In genomic region chr12:108422858-108423631, GRCm38 (mm10) we compare ENCODE assay signal across 8 mouse cellular contexts. TPM values are rescaled to one million over a fixed set of nuclear protein-coding genes. Genes with fewer than 3 reads are reported as not detected.
A peak's percentile ranks its signal among the peaks of the same experiment; 100 is the strongest.
DNase-seq lines count a peak whose midpoint lies in the region; TF ChIP-seq lines count a peak whose summit lies in the region.

No protein-coding gene starts in this region.

- H3K36me3 ChIP-seq in ES-E14 (ENCODE audit: control insufficient read depth, insufficient read depth, low read length, poor library complexity, severe bottlenecking): no peaks in the 10 kb centered on the region

- no peaks in the 10 kb centered on the region for H3K9me3 ChIP-seq in ES-E14 (ENCODE audit: control insufficient read depth, insufficient read depth, low read depth, low read length)

- DNase-seq in ES-E14 (ENCODE audit: low read depth, low spot score): no peak
- peak; percentile 89 for DNase-seq in cerebellum, adult 11-12 months
- peak; percentile 59 for DNase-seq in forelimb bud, embryonic 11.5 days (ENCODE audit: low read depth, low spot score)
- DNase-seq in heart, postnatal 4 days: peak; percentile 94
- peak; percentile 75 to 87 for DNase-seq in layer of hippocampus, adult 8-10 months (ENCODE audit: low spot score in 2 of 2)
- DNase-seq in lung, adult 2 months: peak; percentile 81
- DNase-seq in ovary, adult 18-20 months (ENCODE audit: low spot score): peak; percentile 87
- peak; percentile 80 for DNase-seq in thymus, postnatal 14 days

- no peak for TF ChIP-seq CTCF in lung, adult 2 months (IDR thresholded peaks at IDR 0.05; ENCODE audit: insufficient read depth, low read length)

- H3K27ac ChIP-seq in ES-E14 (ENCODE audit: insufficient read depth, low read depth, low read length, poor library complexity, severe bottlenecking): no peak overlapping the region

- H3K9ac ChIP-seq in ES-E14 (ENCODE audit: insufficient read depth, low read depth, low read length, poor library complexity, severe bottlenecking): peak overlapping the region; percentile 78

- in situ Hi-C loops in ES-E14 (cut with MboI; ENCODE audit: low sequenced_read_pairs in 2 of 2, unreplicated experiment in 2 of 2): no loop called here

- H3K4me1 ChIP-seq in ES-E14 (ENCODE audit: control insufficient read depth in 2 of 2, insufficient read depth in 2 of 2, low read length in 2 of 2, poor library complexity in 1 of 2): no peaks in the 10 kb centered on the region
- H3K4me1 ChIP-seq in lung, adult 2 months (ENCODE audit: control insufficient read depth, insufficient read depth, low read length): peaks cover 11% of the 10 kb centered on the region

- H3K4me3 ChIP-seq in ES-E14 (ENCODE audit: insufficient read depth in 1 of 2, low read depth in 1 of 2, low read length in 2 of 2, poor library complexity in 1 of 2, severe bottlenecking in 1 of 2): peak overlapping the region; percentile 90
- H3K4me3 ChIP-seq in lung, adult 2 months (replicated peaks; ENCODE audit: extremely low read depth, low read depth, low read length): peak overlapping the region; percentile 90

- TF ChIP-seq POLR2A in lung, adult 2 months (IDR thresholded peaks at IDR 0.05; ENCODE audit: borderline replicate concordance, extremely low read depth, low read depth, low read length): no peak

- under 1% methylated on average over 89 of the region's 90 CpGs for WGBS in lung, adult 2 months

TF ChIP-seq in ES-E14, 5 proteins besides CTCF, POLR2A, EP300 and RAD21:
- TF ChIP-seq CHD2 (IDR thresholded peaks at IDR 0.05; ENCODE audit: low read depth, low read length) (no peak), ZNF384 (IDR thresholded peaks at IDR 0.05; ENCODE audit: low read depth, low read length) (no peak), HCFC1 (IDR thresholded peaks at IDR 0.05; ENCODE audit: borderline replicate concordance, insufficient read depth, low read length) (no peak), ZC3H11A (IDR thresholded peaks at IDR 0.05; ENCODE audit: borderline replicate concordance, low read depth, low read length) (no peak), MAFK (IDR thresholded peaks at IDR 0.05; ENCODE audit: insufficient read depth, low read depth, low read length) (no peak)

RNA-seq across cellular contexts. Expression of gene Eml1, which starts 52.3 kb away (rescaled TPM):
- 2.9 and 4.2 TPM in 2 replicates for total RNA-seq in ES-E14 (2012; rRNA removed)
- 10 to 100 TPM; 78.1 to 80.5 TPM for total RNA-seq in heart, postnatal 4 days (2021)
- total RNA-seq in layer of hippocampus, adult 8-10 months (2022): 10 to 100 TPM; 43.0 to 51.1 (median 47.0) TPM
- 51.5 and 70.6 TPM in 2 replicates for polyA plus RNA-seq in lung, adult 2 months (2012; rRNA removed)
